Mouse (Mus musculus) lung, adult 2 months (tissue): ENCODE measurements around the gene Pde2a. TPM values are rescaled to one million over a fixed set of nuclear protein-coding genes. Genes with fewer than 3 reads are reported as not detected.

ENCODE experiments used
- DNase-seq: peaks from one replicate; pipeline ENCODE4 v3.0.0; 2022
- H3K4me1 ChIP-seq: fragments of 200-500 bp; 2 replicates; pipeline ENCODE4 v1.6.1; 2011; ENCODE audit warnings: low read length; ENCODE audit not compliant: control insufficient read depth, insufficient read depth
- H3K4me3 ChIP-seq: fragments of 200-500 bp; replicated peaks from 2 replicates; pipeline ENCODE3; 2011; ENCODE audit warnings: low read depth, mild to moderate bottlenecking, control low read depth, low read length; ENCODE audit errors: extremely low read depth
- CTCF ChIP-seq: fragments of 200-500 bp; IDR thresholded peaks from 2 replicates; pipeline ENCODE4 v1.5.1; 2011; ENCODE audit warnings: mild to moderate bottlenecking, low read length, control low read depth; ENCODE audit not compliant: insufficient read depth
- POLR2A ChIP-seq: fragments of 200-500 bp; IDR thresholded peaks from 2 replicates; pipeline ENCODE4 v1.6.1; 2011; ENCODE audit warnings: low read depth, mild to moderate bottlenecking, control low read depth, low read length, borderline replicate concordance; ENCODE audit errors: extremely low read depth
- WGBS: fragments of 180-500 bp; shearing (Covaris S2); methylation state at CpG from one replicate; pipeline ENCODE4 v1.1.7; 2018; 5-methylcytosine and 5-hydroxymethylcytosine counted together
- polyA plus RNA-seq: library from polyadenylated mRNA; depleted of rRNA; stranded (reverse); fragments of >200 nt; gene quantifications from 2 replicates; pipeline ENCODE4 v1.2.3, GENCODE M21; 2012

Gene Pde2a
- polyA plus RNA-seq, 1 experiment: 9.3 TPM

DNA sequence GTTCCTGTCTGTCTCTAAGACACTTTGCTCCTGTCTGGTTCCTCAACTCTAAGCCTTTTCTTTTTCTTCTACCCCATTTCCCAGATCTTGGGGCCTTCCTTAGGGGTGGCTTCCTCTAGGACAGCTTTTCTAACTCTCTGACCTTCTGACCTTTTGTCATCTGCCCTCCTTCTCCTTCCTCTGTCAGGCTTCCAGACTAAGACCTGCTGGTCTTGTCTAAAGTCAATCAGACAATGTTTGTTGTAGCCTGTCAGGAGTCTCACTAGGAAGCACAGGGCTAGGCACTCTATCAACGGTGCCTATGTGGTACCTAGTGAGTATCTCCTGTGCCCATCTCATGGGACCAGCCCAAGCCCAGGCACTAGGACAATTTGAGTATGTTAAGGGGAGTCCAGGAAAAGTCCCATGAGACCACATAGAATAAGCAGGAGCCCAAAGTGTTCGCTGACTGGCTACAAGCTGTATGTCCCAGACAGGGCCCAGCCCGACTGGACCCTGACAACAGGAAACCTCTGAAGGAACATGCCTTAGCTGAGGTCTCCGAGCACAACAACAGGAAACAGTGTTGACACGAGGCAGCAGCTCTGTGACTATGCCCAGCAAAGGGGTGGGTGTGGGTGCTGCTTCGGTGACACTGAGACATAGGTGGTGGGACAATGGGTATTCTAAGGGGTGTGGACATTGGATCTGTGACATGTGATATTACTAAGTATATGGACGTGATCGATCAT, 44.5 kb downstream of the Pde2a start:
- no peak for TF ChIP-seq CTCF
- no peak for TF ChIP-seq POLR2A
- Histone ChIP-seq H3K4me3 (no peak overlapping the region), H3K4me1 (peaks cover 11% of the 10 kb centered on the region)
- 41% methylated on average over 8 of the region's 8 CpGs for WGBS
- peak; percentile 15 for DNase-seq

DNA sequence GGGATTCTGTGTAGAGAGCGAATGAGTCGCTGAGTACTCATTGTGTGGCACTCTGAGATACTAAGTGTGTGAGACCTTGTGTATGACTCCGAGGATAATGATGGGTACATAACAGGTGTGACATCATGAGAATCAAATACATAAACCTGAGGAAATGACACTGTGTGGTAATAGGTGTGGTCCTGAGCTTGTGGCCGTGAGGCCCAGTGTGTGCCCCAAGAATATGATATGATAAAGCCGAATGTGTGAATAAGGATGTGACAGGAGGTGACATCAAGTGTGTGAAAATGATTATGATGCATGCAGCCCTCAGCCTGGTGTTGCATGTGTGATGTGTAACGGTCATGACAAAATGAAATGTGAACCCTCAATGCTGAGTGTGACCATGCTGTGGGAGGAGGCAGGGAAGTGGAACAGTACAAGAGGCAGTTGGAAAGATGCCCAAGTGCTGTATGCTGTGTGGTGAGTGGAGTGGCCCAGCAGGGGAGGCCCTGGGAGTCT, 45.1 kb downstream of the Pde2a start:
- whole genome bisulfite sequencing: 57% methylated on average over 6 of the region's 6 CpGs
- DNase-seq: peak; percentile 66
- TF ChIP-seq CTCF (no peak), POLR2A (no peak)
- Histone ChIP-seq H3K4me1 (peaks cover 11% of the 10 kb centered on the region), H3K4me3 (no peak overlapping the region)

DNA sequence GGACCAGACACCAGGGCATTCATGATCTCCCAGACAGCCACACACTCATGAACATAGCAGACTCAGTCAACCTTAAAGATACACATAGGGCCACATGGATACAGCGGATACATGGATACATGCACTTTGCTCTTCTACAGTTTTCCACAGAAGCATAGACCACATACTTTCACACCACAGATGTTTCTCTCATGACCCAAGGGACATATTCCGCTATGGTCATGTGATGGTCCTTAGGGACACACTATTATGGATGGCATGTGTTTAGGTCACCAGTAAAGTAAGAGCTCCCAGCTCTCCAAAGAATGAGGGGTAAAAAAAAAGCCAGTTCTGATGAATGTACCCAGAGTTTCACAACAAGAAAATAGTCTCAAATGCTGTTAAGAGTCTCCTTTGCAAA, 49.9 kb downstream of the Pde2a start:
- WGBS: 80% methylated on average over 2 of the region's 2 CpGs
- H3K4me3 ChIP-seq: no peak overlapping the region
- no peak for DNase-seq
- no peak for TF ChIP-seq CTCF
- TF ChIP-seq POLR2A: no peak
- 0 out of 2 replicates have a peak, but pooled peaks cover 2% of the 10 kb centered on the region for H3K4me1 ChIP-seq

DNA sequence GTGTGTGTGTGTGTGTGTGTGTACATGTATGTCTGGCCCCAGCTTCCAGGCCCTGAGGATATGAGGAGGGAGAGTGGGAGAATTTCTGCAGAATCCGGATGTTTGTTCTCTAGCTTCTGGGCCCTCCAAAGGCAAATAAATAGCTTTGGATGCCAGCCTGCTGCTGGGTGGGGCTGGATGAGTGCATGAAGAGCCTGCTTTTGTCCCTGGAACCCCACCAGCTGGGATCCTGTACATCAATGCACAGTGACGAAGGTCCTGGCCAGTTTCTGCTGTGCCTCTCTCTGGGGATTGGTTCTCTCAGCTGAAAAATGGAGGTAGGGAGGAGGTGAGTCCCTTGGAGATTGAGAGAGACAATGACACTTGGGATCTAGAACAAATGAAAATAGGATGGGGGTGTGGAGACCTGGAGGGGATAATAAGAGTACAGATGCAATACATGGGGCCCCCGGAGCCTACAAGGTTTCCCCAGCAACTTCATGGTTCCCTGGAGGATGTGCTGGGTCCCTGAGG, 50.5 kb downstream of the Pde2a start:
- 71% methylated on average over 3 of the region's 3 CpGs for WGBS
- Histone ChIP-seq H3K4me3 (no peak overlapping the region), H3K4me1 (0 out of 2 replicates have a peak, but pooled peaks cover 2% of the 10 kb centered on the region)
- no peak for DNase-seq
- TF ChIP-seq CTCF (no peak), POLR2A (no peak)

DNA sequence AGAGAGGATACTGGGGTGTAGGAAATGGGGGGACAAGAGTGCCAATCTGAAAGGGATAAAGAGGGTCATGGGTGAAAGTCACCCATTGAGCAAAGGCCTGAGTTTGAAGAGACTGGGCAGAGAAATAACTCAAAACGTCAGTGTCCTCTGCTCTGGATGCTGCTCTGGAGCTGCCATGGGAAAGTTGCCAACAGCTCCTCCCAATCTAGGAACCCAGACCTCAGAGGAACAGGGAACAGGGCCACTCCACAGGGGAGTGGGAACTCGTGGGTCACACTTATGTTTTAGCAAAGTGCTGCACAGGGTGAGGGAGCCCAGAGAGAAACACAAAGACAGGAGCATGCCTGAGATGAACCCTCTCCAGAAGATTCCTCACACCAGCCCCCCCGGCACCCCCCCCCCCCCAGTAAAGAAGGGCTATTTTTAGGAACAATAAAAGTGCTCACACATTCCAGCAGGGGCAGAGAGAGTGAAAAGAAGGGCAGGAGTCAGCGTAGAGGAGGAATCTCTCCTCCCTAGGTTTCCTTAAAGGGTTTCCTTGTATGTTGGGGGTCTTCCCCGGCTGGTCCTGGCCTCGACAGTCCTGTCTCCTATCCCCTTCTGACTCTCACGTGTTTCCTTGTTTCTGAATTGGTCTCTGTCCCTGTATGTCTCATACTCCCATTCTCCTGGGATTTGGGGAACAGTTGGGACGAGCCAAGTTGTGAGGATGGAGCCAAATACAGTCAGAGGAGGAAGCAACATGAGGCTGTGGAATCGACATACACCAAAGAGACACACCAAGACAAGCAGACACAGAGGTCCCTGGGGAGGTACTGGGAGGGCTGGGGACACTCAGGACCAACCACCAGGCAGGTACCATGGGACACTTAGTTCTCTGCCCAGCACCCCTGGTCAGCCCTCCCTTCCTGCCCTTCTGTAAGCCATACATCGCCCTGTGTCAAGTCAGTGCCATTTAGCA, 51.4 kb downstream of the Pde2a start:
- DNase-seq: no peak
- TF ChIP-seq CTCF: no peak
- TF ChIP-seq POLR2A: no peak

DNA sequence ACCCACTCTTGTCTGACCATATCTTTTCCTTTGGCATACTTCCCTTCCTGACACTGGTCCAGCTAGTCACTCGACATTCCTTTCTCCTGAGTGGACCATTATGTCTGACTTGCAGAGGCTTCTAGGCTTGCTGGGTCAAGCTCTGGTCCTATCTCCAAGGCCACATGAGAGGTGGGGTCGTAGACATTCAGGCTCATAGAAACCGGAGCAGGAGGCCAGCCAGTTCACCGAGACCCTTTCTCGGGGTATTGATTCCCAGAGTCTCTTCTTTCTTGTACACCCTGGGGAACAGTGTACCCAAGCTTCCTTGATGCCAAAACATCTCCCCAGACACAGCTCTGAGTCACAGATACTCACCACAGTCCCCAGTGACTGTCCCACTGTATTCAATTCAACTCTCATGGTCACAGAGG, 52.9 kb downstream of the Pde2a start:
- no peak for TF ChIP-seq POLR2A
- TF ChIP-seq CTCF: no peak
- Histone ChIP-seq H3K4me3 (no peak overlapping the region), H3K4me1 (no peaks in the 10 kb centered on the region)
- 57% methylated on average over 5 of the region's 5 CpGs for WGBS
- DNase-seq: peak; percentile 23

More for the DNA sequence above, 51.4 kb downstream of the Pde2a start:
- Histone ChIP-seq H3K4me3 (no peak overlapping the region), H3K4me1 (no peaks in the 10 kb centered on the region)
- 48% methylated on average over 10 of the region's 10 CpGs for WGBS

DNA sequence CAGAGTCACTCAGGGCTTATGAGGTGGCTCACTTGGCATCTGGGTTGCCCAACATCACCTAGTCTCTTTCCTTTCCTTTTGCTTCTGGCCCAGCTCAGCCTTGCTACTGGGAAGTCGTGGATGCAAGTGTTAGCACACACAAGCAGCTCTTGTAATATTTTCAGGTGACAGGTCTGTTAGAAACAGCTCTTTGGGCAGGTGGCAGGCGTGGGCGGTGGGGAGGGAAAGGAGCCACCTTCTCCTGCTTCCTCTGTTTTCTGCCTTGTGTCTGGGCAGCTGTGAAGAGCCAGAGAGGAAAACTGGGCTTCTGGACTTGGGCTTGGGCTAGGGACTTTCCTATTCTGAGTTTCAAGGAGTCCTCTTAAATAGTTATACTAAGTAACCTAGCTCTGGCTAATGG, 54.5 kb downstream of the Pde2a start:
- no peaks in the 10 kb centered on the region for H3K4me1 ChIP-seq
- no peak for TF ChIP-seq CTCF
- no peak for TF ChIP-seq POLR2A
- no peak for DNase-seq
- WGBS: 71% methylated on average over 3 of the region's 3 CpGs
- no peak overlapping the region for H3K4me3 ChIP-seq

DNA sequence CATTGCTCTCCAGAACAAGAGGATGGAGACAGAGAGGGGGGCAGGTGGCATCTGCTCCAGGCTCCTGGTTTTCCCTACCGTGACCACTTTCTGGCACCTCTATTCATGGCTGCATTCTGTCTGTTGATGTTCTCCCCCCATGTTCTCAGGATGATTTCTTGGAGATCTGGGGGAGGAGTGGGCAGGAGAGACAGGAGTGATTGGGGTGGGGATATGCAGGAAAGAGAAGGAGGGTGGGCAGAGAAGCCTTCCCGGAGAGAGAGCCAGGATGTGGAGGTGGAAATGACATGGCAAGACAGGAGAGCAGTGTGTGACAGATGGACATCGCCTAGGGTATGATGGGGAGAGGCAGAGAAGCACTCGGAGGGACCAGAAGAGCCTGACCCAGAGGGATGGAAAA, 55.0 kb downstream of the Pde2a start:
- no peak for DNase-seq
- TF ChIP-seq POLR2A: no peak
- no peak for TF ChIP-seq CTCF
- Histone ChIP-seq H3K4me3 (no peak overlapping the region), H3K4me1 (no peaks in the 10 kb centered on the region)
- WGBS: 54% methylated on average over 4 of the region's 4 CpGs

DNA sequence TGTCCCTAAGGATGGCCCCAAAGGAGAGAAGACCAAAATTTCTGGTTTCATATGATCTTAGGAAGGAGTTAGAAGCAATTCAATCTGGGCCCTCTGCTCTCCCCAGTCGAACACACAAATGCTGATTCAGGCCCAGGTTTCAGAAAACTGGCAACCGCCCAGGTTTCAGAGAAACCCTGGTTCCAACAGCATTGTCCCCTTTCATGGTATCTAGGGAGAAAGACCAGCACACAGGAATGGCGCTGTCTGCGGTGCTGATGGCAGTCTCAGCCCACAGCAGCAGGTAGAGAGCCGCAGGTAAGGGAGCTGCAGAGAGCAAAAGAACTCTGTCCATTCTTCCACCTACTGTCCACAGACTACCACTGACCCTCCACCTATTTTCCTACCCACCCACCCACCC, 55.7 kb downstream of the Pde2a start:
- DNase-seq: no peak
- TF ChIP-seq POLR2A: no peak
- TF ChIP-seq CTCF: no peak
- Histone ChIP-seq H3K4me1 (no peaks in the 10 kb centered on the region), H3K4me3 (no peak overlapping the region)
- 70% methylated on average over 5 of the region's 5 CpGs for WGBS
